Mouse (Mus musculus) 3134 (cell line): Measurements from ENCODE around the gene Gm6351.
"Not testable (repeated sequence)": the region's sequence is repeated elsewhere in the genome, so short reads cannot be mapped to it uniquely, and the experiment has no call there.

Source experiments
- DNase-seq: peaks from one replicate; pipeline ENCODE4 v3.0.0-alpha.2; 2011; ENCODE audit warnings: low spot score; ENCODE audit not compliant: insufficient read length; ENCODE audit errors: extremely low read depth

Gm6351 gene

GRCm38 (mm10) chr5:94076085-94076484 is at the start of gene Gm6351:
Gm6351 (plus strand) TSS chr5:94076385.
- not testable (repeated sequence) for DNase-seq

DNA sequence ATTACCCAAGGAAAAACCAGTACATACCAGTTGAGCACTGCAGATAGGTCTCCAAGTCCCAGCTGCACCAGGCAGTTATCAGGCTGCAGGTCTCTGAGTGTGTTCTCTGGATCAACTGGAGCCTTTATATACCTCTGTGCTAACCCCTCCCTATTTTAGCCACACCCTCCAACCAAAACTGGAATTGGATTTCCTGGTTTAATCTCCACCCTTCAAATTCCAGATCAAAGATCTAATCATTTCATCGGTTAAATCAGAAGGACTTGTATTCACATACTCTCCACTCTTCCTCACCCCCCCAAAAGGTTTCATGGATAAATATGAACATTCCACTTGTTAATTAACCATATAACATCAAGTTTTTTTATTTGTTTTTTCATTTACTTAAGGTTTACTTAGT is 5.7 kb upstream of the Gm6351 start, which contains the start of gene BC061212:
Gene BC061212 (minus strand): TSS at position 101 of the 400 bp plus-strand sequence.
- DNase-seq = not testable (repeated sequence)
